Mouse (Mus musculus) embryonic fibroblast, embryonic 13.5 days (primary cell): ENCODE data around the gene Ifnar1.

Experiments used
- CTCF ChIP-seq: IDR thresholded peaks from 2 replicates; pipeline ENCODE4 v1.5.1; 2011; ENCODE audit warnings: mild to moderate bottlenecking, control low read depth, low read length, moderate library complexity, borderline replicate concordance; ENCODE audit not compliant: insufficient read depth
- POLR2A ChIP-seq: IDR thresholded peaks from 2 replicates; pipeline ENCODE4 v1.6.1; 2011; ENCODE audit warnings: low read depth, mild to moderate bottlenecking, control low read depth, low read length, moderate library complexity

GRCm38 (mm10) chr16:91543619-91544018 is 58.6 kb downstream of the Ifnar1 start:
- TF ChIP-seq CTCF, result no peak
- no peak for TF ChIP-seq POLR2A
